Mouse (Mus musculus) heart, adult 2 months (tissue): ENCODE results near the gene Pdzrn3.

ENCODE experiments used
- CTCF ChIP-seq: fragments of 200-600 bp; IDR thresholded peaks from 2 replicates; pipeline ENCODE4 v1.8.1; 2022; ENCODE audit warnings: antibody characterized with exemption, mild to moderate bottlenecking, moderate library complexity
- EP300 ChIP-seq: fragments of 200-500 bp; IDR thresholded peaks from 2 replicates; pipeline ENCODE4 v1.6.1; 2011; ENCODE audit warnings: low read depth, low read length, control low read depth; ENCODE audit not compliant: insufficient read depth
- POLR2A ChIP-seq: fragments of 200-500 bp; IDR thresholded peaks from 2 replicates; pipeline ENCODE4 v1.6.1; 2011; ENCODE audit warnings: mild to moderate bottlenecking, low read depth, low read length, control low read depth; ENCODE audit not compliant: insufficient read depth

- TF ChIP-seq CTCF: no peak
- TF ChIP-seq POLR2A: no peak
- no peak for TF ChIP-seq EP300
Observed at GRCm38 (mm10) chr6:101259411-101259810, 118.3 kb downstream of the Pdzrn3 start.
